Mouse (Mus musculus) heart, postnatal 0 days (tissue): ENCODE results near the gene Rbm15. TPM values are rescaled to one million over a fixed set of nuclear protein-coding genes. Genes with fewer than 3 reads are reported as not detected.
A peak's percentile ranks its signal among the peaks of the same experiment; 100 is the strongest.

Source experiments
- ATAC-seq: fragments of 200-750 bp; cut with Nextera tagmentation; 2 replicates; pipeline ENCODE4 v1.8.0; 2017; ENCODE audit warnings: low read depth, moderate number of reproducible peaks, moderate library complexity; ENCODE audit not compliant: insufficient read depth
- DNase-seq: peaks from one replicate; pipeline ENCODE4 v3.0.0-alpha.2; 2016; ENCODE audit warnings: low spot score
- H3K27ac ChIP-seq: fragments of 300-500 bp; sonication (generic); 2 replicates; pipeline ENCODE4 v1.5.1; 2014; ENCODE audit warnings: low read depth, mild to moderate bottlenecking
- H3K27me3 ChIP-seq: fragments of 300-500 bp; sonication (generic); 2 replicates; pipeline ENCODE4 v1.6.1; 2014; ENCODE audit warnings: low read length, mixed read lengths; ENCODE audit not compliant: control insufficient read depth, insufficient read depth
- H3K36me3 ChIP-seq: fragments of 300-500 bp; sonication (generic); replicated peaks from 2 replicates; pipeline ENCODE4 v1.6.1; 2014; ENCODE audit warnings: low read length, mixed read lengths; ENCODE audit not compliant: control insufficient read depth, insufficient read depth
- H3K4me1 ChIP-seq: fragments of 300-500 bp; sonication (generic); 2 replicates; pipeline ENCODE4 v1.6.1; 2014; ENCODE audit warnings: antibody characterized with exemption; ENCODE audit not compliant: control insufficient read depth, insufficient read depth
- H3K4me2 ChIP-seq: fragments of 300-500 bp; sonication (generic); 2 replicates; pipeline ENCODE4 v1.6.1; 2014; ENCODE audit warnings: low read depth, mild to moderate bottlenecking, low read length, moderate library complexity
- H3K4me3 ChIP-seq: fragments of 300-500 bp; sonication (generic); 2 replicates; pipeline ENCODE4 v1.5.1; 2014; ENCODE audit warnings: low read depth, low read length
- H3K9ac ChIP-seq: fragments of 300-500 bp; sonication (generic); replicated peaks from 2 replicates; pipeline ENCODE4 v1.6.1; 2014; ENCODE audit warnings: low read depth, low read length, mixed read lengths
- H3K9me3 ChIP-seq: fragments of 300-500 bp; sonication (generic); replicated peaks from 2 replicates; pipeline ENCODE4 v1.6.1; 2016; ENCODE audit warnings: low read length; ENCODE audit not compliant: control insufficient read depth
- CTCF ChIP-seq: IDR thresholded peaks from 2 replicates; pipeline ENCODE4 v1.5.1; 2016; ENCODE audit warnings: antibody characterized with exemption, control low read depth, low read depth
- EP300 ChIP-seq: IDR thresholded peaks from 2 replicates; pipeline ENCODE4 v1.6.1; 2016; ENCODE audit warnings: antibody characterized with exemption, low read depth
- WGBS: fragments of 180-500 bp; shearing (Covaris S2); extraction: QIAGEN DNeasy Blood & Tissue Kit; methylation state at CpG from one replicate; pipeline ENCODE4 v1.1.7; 2014; 5-methylcytosine and 5-hydroxymethylcytosine counted together
- polyA plus RNA-seq: library from polyadenylated mRNA; unstranded; fragments of >200 nt; fragmentation: Nextera tagmentation; extraction: Ambion mirVana; gene quantifications from 2 replicates; pipeline ENCODE4 v1.2.1, GENCODE M21; 2015
- total RNA-seq: library from RNA; depleted of rRNA; stranded (reverse); fragments of >200 nt; gene quantifications from 2 replicates; pipeline ENCODE4 v1.2.3, GENCODE M21; 2014; ENCODE audit warnings: low replicate concordance; rRNA removed

Rbm15 gene
- total RNA-seq (22.8 and 25.5 TPM in 2 replicates), polyA plus RNA-seq (8.3 and 8.4 TPM in 2 replicates)

DNA sequence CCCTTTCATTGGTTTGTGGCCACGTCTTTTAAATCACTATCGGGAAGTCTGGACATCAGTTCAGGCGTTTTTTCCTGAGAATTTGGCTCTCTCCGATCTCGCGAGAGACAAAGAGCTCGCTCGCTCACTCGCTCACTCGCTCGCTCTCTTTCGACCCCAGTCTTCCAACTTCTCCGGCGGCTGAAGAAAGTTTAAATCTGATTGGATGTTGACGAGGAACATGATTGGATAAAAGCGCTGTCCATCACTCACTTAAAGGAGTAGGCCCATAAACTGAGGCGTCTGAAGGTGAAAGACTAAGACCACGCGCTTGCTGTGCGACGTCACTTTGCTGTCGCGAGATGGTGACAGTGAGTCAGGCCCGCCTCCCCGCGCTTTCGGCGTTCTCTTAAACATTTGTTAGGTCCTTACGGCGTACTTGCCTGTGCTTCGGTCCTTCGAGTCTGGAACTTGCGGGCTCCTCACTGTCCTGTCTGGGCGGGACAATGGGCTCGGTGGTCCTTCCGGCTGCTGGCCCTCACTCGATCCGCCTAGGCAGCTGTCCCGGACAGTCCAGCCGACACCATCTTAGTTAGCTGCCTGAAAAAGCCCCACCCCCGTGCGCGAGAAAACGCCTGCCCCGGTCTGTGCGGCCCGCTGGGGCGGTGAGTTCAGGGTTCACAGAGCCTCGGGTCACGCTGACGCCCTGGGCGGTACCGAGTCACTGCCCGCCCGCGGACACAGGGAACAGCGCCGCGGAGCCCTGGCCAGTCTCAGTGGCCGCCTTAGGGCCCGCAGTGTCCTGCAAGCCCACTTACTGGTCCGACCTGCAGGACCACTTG is at the start of gene Rbm15:
Rbm15 (minus strand) TSS at position 293 of the 821 bp plus-strand sequence.
- ATAC-seq = peak; percentile 88
- Histone ChIP-seq H3K4me3 (peak within 1 kb of the TSS; percentile 100), H3K4me1 (peaks cover 23% of the 10 kb centered on the region), H3K36me3 (peaks cover 12% of the 10 kb centered on the region), H3K9me3 (no peaks in the 10 kb centered on the region), H3K27me3 (no peaks in the 10 kb centered on the region), H3K9ac (peak within 1 kb of the TSS; percentile 99), H3K4me2 (peak within 1 kb of the TSS; percentile 91), H3K27ac (peak within 1 kb of the TSS; percentile 99)
- peak; percentile 16; the same call in 1 of the 2 replicates for TF ChIP-seq CTCF
- peak; percentile 58; the same call in 1 of the 2 replicates for TF ChIP-seq EP300
- WGBS = under 1% methylated on average over 62 of the region's 62 CpGs
- peak; percentile 99 for DNase-seq

DNA sequence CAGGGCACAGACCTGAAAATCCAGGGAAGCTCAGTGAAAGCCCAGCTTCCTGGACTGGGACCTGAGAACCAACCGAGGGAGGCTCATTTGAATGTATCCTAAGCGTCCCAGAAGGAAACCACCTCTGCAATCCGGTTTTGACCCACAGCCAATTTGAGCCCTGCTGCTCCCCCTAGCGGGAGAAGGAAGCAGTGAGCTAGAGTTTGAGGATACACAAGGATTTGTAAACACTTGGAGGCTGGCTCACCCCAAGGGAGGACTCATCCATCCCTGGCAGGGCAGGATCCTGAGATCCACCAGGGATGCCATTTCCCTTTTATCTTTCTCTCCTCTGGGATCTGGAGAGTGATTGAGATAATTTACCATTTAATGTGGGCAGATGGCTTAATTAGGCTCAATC is 45.9 kb upstream of the Rbm15 start:
- WGBS = 2% methylated on average over 4 of the region's 4 CpGs
- H3K4me3 ChIP-seq = no peak overlapping the region
- no peak overlapping the region for H3K27ac ChIP-seq
- TF ChIP-seq EP300 = no peak
- TF ChIP-seq CTCF = peak; percentile 76
- no peaks in the 10 kb centered on the region for H3K36me3 ChIP-seq
- no peaks in the 10 kb centered on the region for H3K9me3 ChIP-seq
- H3K27me3 ChIP-seq = no peaks in the 10 kb centered on the region
- peaks cover 2% of the 10 kb centered on the region for H3K4me1 ChIP-seq
- H3K9ac ChIP-seq = no peak overlapping the region
- peak; percentile 66 for DNase-seq
- ATAC-seq = no peak
- H3K4me2 ChIP-seq = no peak overlapping the region

DNA sequence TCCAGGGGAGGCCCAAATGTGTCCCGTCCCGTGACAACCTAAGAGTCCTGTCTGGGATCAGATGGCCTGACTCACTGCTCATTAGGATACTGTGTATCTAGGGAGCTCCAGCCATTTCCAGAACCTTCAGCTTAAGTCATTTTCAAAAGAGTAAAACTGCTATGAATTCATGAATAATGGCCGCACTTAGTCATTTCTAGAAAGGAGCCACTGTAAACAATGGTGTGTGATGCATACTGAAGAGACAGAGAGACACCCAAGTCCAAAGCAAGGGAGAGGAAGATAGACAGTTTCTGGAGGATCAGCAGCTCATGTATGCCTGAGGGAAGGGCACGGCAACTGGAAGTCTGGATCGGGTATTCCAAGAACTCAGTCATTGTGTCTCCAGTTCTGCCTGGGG is 45.2 kb upstream of the Rbm15 start:
- no peaks in the 10 kb centered on the region; the same call in 1 of the 2 replicates for H3K4me1 ChIP-seq
- TF ChIP-seq EP300 = no peak
- TF ChIP-seq CTCF = no peak
- ATAC-seq (no peak), DNase-seq (no peak)
- 66% methylated on average over 5 of the region's 5 CpGs for WGBS
- no peak overlapping the region for H3K9ac ChIP-seq
- no peak overlapping the region for H3K4me2 ChIP-seq
- no peaks in the 10 kb centered on the region for H3K9me3 ChIP-seq
- no peak overlapping the region for H3K4me3 ChIP-seq
- H3K27me3 ChIP-seq = no peaks in the 10 kb centered on the region
- H3K36me3 ChIP-seq = no peaks in the 10 kb centered on the region
- no peak overlapping the region for H3K27ac ChIP-seq

DNA sequence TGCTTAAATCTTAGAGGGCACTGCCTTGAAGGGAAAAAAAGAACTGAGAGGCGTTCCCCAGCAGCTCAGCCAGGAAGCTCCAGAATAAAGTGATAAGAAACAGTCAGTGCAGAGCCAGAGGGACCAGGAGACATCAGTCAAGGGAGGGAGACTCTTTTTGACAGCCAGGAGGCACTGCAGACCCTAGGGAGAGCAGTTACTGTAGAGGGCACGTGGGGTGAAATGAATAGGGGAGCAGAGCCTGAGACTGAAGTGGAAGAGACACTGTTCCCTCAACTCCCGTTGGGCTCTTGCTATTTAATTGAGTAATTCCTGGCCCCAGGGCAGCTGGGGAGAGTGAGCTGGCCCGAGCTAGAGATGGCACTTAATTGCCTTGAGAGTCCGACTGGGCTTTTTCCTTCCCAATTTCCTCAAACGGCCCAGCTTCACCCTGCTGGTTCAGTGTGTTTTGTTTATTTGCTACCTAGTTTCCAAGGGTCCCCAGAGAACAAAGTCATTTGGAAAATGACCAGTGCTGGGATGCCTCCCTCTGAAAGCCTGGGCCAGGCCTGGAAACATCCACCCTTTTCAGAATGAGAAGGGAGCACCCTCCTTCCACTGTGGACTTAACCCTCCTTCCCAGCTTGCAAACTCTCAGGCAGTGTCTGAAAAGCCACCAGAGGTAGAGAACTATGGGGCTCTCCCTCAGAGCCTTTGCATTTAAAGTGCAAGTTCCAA is 41.6 kb upstream of the Rbm15 start:
- H3K27me3 ChIP-seq = no peaks in the 10 kb centered on the region
- DNase-seq = peak; percentile 41

DNA sequence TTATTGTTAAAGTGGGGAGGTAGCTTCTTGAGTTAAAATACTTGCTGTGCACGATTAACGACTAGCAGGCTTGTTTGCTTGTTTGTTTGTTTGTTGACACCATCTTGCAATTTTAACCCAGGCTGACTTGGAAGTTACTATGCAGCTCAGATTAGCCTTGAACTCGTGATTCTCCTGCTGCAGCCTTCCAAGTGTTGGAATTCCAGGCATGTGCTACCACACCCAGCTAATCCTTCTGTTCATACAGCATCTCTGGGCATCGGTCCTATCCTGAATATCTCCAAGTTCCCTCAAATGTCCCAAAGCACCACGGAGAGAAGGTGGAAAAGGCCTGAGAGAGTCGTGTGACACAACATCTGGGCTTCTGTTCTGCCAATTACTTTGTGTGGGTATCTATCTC is 35.7 kb upstream of the Rbm15 start:
- H3K4me1 ChIP-seq = no peaks in the 10 kb centered on the region
- 63% methylated on average over 6 of the region's 6 CpGs for WGBS
- ATAC-seq (no peak), DNase-seq (no peak)
- no peak overlapping the region for H3K27ac ChIP-seq
- no peak for TF ChIP-seq CTCF
- no peak for TF ChIP-seq EP300
- no peaks in the 10 kb centered on the region for H3K9me3 ChIP-seq
- no peak overlapping the region for H3K4me3 ChIP-seq
- H3K36me3 ChIP-seq = no peaks in the 10 kb centered on the region
- peaks cover 18% of the 10 kb centered on the region; the same call in 1 of the 2 replicates for H3K27me3 ChIP-seq
- no peak overlapping the region for H3K9ac ChIP-seq
- H3K4me2 ChIP-seq = no peak overlapping the region

More for the DNA sequence above, 41.6 kb upstream of the Rbm15 start:
- 14% methylated on average over 6 of the region's 6 CpGs for WGBS
- Histone ChIP-seq H3K9me3 (no peaks in the 10 kb centered on the region), H3K36me3 (no peaks in the 10 kb centered on the region), H3K9ac (no peak overlapping the region), H3K4me1 (no peaks in the 10 kb centered on the region; the same call in 1 of the 2 replicates), H3K27ac (no peak overlapping the region), H3K4me2 (no peak overlapping the region), H3K4me3 (no peak overlapping the region)
- TF ChIP-seq EP300 (no peak), CTCF (peak; percentile 49)
- peak; percentile 68; the same call in 1 of the 2 replicates for ATAC-seq
